Mouse (Mus musculus) forebrain, embryonic 11.5 days (tissue): ENCODE measurements at regions not wholly inside any gene's neighbourhood (a gene's known extent, or its start where the extent isn't known, plus 50 kb on each side); places are given as distances from the start of the nearest gene placed in this dataset.

Experiments
- ATAC-seq: fragments of 200-750 bp; cut with Nextera tagmentation; replicated peaks from 2 replicates; pipeline ENCODE4 v1.8.0; 2017; ENCODE audit warnings: moderate TSS enrichment; ENCODE audit not compliant: low FRiP score
- DNase-seq: peaks from one replicate; pipeline ENCODE4 v3.0.0-alpha.2; 2017; ENCODE audit warnings: low spot score
- H3K27ac ChIP-seq: fragments of 300-500 bp; sonication (generic); 2 replicates; pipeline ENCODE4 v1.5.1; 2014; ENCODE audit warnings: low read depth, low read length
- H3K27me3 ChIP-seq: fragments of 300-500 bp; sonication (generic); 2 replicates; pipeline ENCODE4 v1.6.1; 2014; ENCODE audit warnings: mild to moderate bottlenecking, low read length, mixed read lengths; ENCODE audit not compliant: control insufficient read depth, insufficient read depth
- H3K36me3 ChIP-seq: fragments of 300-500 bp; sonication (generic); 2 replicates; pipeline ENCODE4 v1.6.1; 2014; ENCODE audit warnings: mild to moderate bottlenecking, low read length, moderate library complexity, mixed read lengths; ENCODE audit not compliant: control insufficient read depth, insufficient read depth
- H3K4me1 ChIP-seq: fragments of 300-500 bp; sonication (generic); replicated peaks from 2 replicates; pipeline ENCODE4 v1.6.1; 2014; ENCODE audit warnings: low read length, mixed read lengths; ENCODE audit not compliant: control insufficient read depth, insufficient read depth
- H3K4me2 ChIP-seq: fragments of 300-500 bp; sonication (generic); 2 replicates; pipeline ENCODE4 v1.6.1; 2014; ENCODE audit warnings: low read depth, mild to moderate bottlenecking, low read length, moderate library complexity, mixed read lengths; ENCODE audit not compliant: severe bottlenecking
- H3K4me3 ChIP-seq: fragments of 300-500 bp; sonication (generic); 2 replicates; pipeline ENCODE4 v1.5.1; 2014; ENCODE audit warnings: low read depth, low read length
- H3K9ac ChIP-seq: fragments of 300-500 bp; sonication (generic); 2 replicates; pipeline ENCODE4 v1.6.1; 2014; ENCODE audit warnings: low read length
- H3K9me3 ChIP-seq: fragments of 300-500 bp; sonication (generic); 2 replicates; pipeline ENCODE4 v1.6.1; 2016; ENCODE audit warnings: low read length, mixed read lengths; ENCODE audit not compliant: control insufficient read depth
- WGBS: fragments of 180-500 bp; shearing (Covaris S2); extraction: QIAGEN DNeasy Blood & Tissue Kit; methylation state at CpG from one replicate; pipeline ENCODE4 v1.1.7; 2014; 5-methylcytosine and 5-hydroxymethylcytosine counted together
- microRNA-seq: library from miRNA; unstranded; fragments of <30 nt; microRNA quantifications from one replicate; pipeline ENCODE4, GENCODE M21; 2016; ENCODE audit not compliant: insufficient number of aligned reads

DNA sequence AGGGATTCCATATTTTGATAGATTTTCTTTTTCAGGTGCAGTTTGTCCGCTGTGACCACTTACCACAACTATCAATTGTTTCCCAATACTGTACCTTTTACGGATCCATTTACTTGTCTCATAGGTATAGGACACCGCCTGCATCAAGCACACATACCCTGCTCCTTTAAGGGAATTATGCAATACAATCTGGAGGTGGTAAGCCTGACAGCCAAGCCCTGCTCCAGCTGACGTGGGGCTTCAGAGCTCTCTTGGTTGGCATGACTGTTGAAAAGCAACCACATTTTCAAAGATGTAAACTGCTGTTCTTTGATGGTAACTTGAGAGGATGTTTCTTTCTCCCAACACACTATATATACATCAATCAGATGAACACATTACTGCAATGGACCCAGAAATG lies 288.2 kb downstream of the Lrig3 start:
- no peak overlapping the region for H3K27ac ChIP-seq
- ATAC-seq (no peak), DNase-seq (no peak)
- no peak overlapping the region for H3K4me3 ChIP-seq
- H3K36me3 ChIP-seq, result no peaks in the 10 kb centered on the region
- no peaks in the 10 kb centered on the region for H3K9me3 ChIP-seq
- WGBS, result 94% methylated on average over 4 of the region's 4 CpGs
- no peaks in the 10 kb centered on the region for H3K4me1 ChIP-seq
- no peaks in the 10 kb centered on the region for H3K27me3 ChIP-seq
- no peak overlapping the region for H3K9ac ChIP-seq
- no peak overlapping the region for H3K4me2 ChIP-seq

DNA sequence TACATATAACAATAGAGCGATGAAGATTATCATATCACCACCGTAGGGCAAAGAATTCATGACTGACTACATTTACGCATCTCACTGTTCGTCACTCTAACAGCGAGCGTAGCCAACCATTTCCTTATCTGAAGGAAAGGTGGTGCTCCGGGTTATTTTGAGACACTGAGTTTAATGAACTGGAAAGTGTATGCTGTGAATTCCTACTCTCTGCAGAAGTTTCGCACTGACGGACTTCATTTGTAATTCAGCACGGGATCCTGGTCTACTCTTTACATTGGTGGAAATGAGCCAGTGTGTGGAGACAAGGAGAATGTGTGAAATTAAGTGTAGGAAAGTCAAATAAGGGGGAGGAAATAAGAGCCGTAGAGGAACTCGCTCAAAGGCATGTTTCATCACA lies 283.2 kb downstream of the Lrig3 start:
- Histone ChIP-seq H3K27ac (no peak overlapping the region), H3K4me1 (no peaks in the 10 kb centered on the region), H3K27me3 (no peaks in the 10 kb centered on the region), H3K4me3 (no peak overlapping the region), H3K9me3 (no peaks in the 10 kb centered on the region), H3K9ac (no peak overlapping the region), H3K4me2 (no peak overlapping the region), H3K36me3 (no peaks in the 10 kb centered on the region)
- ATAC-seq, result peak; percentile 60
- WGBS, result 66% methylated on average over 12 of the region's 12 CpGs
- DNase-seq, result no peak

- WGBS, result 93% methylated on average over 7 of the region's 7 CpGs
- Histone ChIP-seq H3K4me3 (no peak overlapping the region), H3K27me3 (no peaks in the 10 kb centered on the region), H3K9me3 (no peaks in the 10 kb centered on the region), H3K4me1 (no peaks in the 10 kb centered on the region), H3K4me2 (no peak overlapping the region), H3K27ac (no peak overlapping the region), H3K36me3 (no peaks in the 10 kb centered on the region), H3K9ac (no peak overlapping the region)
- ATAC-seq, result no peak
- DNase-seq, result no peak
These were observed 277.1 kb downstream of the Lrig3 start for GRCm38 (mm10) chr10:126243051-126243450.

- no peak overlapping the region for H3K27ac ChIP-seq
These were observed 273.6 kb downstream of the Lrig3 start for GRCm38 (mm10) chr10:126239536-126239935.

More at GRCm38 (mm10) chr10:126239536-126239935, 273.6 kb downstream of the Lrig3 start:
- no peaks in the 10 kb centered on the region for H3K9me3 ChIP-seq
- no peak overlapping the region for H3K9ac ChIP-seq
- H3K4me2 ChIP-seq, result no peak overlapping the region
- DNase-seq, result no peak
- no peaks in the 10 kb centered on the region for H3K27me3 ChIP-seq
- H3K4me3 ChIP-seq, result no peak overlapping the region
- H3K4me1 ChIP-seq, result no peaks in the 10 kb centered on the region
- no peak for ATAC-seq
- no peaks in the 10 kb centered on the region for H3K36me3 ChIP-seq
- 54% methylated on average over 4 of the region's 4 CpGs for WGBS

Small RNA genes lying in the stretch of these regions (microRNA-seq; reads per million reads assigned to microRNA genes)
- gene Mir378d, result 15.1 reads per million, percentile 9 among the genes with 10 or more reads in this experiment
